Mouse (Mus musculus): ENCODE measurements around the gene R3hdm1. TPM values are rescaled to one million over a fixed set of nuclear protein-coding genes. Genes with fewer than 3 reads are reported as not detected.
A peak's percentile ranks its signal among the peaks of the same experiment; 100 is the strongest.

The R3hdm1 gene
- polyA plus RNA-seq, 1 experiment from 2014 or later: 88.8 TPM

DNA sequence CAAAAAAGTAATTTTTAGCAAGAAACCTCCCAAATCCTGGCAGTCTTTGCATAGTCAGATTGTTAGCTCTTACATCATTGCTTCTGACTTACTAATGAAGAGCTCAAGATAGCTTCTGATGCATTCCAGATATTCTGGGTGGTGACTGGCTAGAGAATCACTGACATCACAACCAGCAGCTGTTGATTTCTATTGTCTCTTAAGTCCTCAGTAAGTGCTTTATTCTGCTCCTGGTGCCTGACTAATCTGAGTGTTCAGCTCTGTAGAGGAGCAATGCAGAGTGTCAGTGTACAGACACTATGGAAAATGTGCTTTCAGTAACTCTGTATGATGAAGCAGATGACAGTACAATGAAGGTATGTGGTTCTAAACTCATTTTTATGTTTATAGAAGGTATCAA, 38.6 kb downstream of the R3hdm1 start:
- H3K36me3 ChIP-seq: no peaks in the 10 kb centered on the region
- H3K9me3 ChIP-seq: no peaks in the 10 kb centered on the region
- H3K27me3 ChIP-seq: no peaks in the 10 kb centered on the region
- no peak overlapping the region for H3K27ac ChIP-seq
- no peaks in the 10 kb centered on the region for H3K4me1 ChIP-seq
- ATAC-seq (ENCODE audit: insufficient number of reproducible peaks, insufficient read depth, low FRiP score, low TSS enrichment, low read depth): no peak
- H3K9ac ChIP-seq: no peak overlapping the region
- no peak overlapping the region for H3K4me2 ChIP-seq
- no peak overlapping the region for H3K4me3 ChIP-seq

DNA sequence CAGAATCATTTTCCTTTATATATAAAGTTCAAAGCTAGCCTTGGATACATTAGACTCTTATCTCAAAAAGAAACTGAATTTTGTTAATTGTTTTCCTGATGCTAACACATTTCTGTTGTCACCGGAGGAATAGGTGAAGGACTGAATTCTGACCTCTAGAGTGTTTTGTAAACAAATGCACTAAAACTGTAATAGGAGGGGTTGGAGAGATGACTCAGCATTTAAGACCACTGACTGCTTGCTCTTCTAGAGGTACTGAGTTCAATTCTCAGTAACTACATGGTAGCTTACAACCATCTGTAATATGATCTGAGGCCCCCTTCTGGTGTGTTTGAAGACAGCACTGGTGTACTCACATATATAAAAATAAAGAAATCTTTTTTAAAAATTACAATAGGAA, 63.9 kb downstream of the R3hdm1 start:
- H3K4me2 ChIP-seq: no peak overlapping the region
- H3K9me3 ChIP-seq: no peaks in the 10 kb centered on the region
- H3K36me3 ChIP-seq: peaks cover 6% of the 10 kb centered on the region; the same call in 1 of the 2 replicates
- H3K27me3 ChIP-seq: no peaks in the 10 kb centered on the region
- WGBS: 91% methylated on average over 1 of the region's 1 CpGs
- no peak overlapping the region for H3K4me3 ChIP-seq
- no peak overlapping the region for H3K27ac ChIP-seq
- H3K9ac ChIP-seq: no peak overlapping the region
- no peak for ATAC-seq (ENCODE audit: insufficient number of reproducible peaks, insufficient read depth, low FRiP score, low TSS enrichment, low read depth)
- H3K4me1 ChIP-seq: no peaks in the 10 kb centered on the region

- no peak for ATAC-seq (ENCODE audit: insufficient number of reproducible peaks, insufficient read depth, low FRiP score, low TSS enrichment, low read depth)
- H3K27ac ChIP-seq: no peak overlapping the region
- peaks cover 6% of the 10 kb centered on the region; the same call in 1 of the 2 replicates for H3K36me3 ChIP-seq
- H3K4me3 ChIP-seq: no peak overlapping the region
- H3K9me3 ChIP-seq: no peaks in the 10 kb centered on the region
- no peaks in the 10 kb centered on the region for H3K4me1 ChIP-seq
- H3K4me2 ChIP-seq: no peak overlapping the region
- H3K27me3 ChIP-seq: no peaks in the 10 kb centered on the region
- no peak overlapping the region for H3K9ac ChIP-seq
Measured at GRCm38 (mm10) chr1:128170104-128170503, 67.0 kb downstream of the R3hdm1 start.

- H3K4me3 ChIP-seq: no peak overlapping the region
- H3K9me3 ChIP-seq: no peaks in the 10 kb centered on the region
- H3K9ac ChIP-seq: no peak overlapping the region
- no peak for ATAC-seq (ENCODE audit: insufficient number of reproducible peaks, insufficient read depth, low FRiP score, low TSS enrichment, low read depth)
- peaks cover 45% of the 10 kb centered on the region for H3K36me3 ChIP-seq
- no peaks in the 10 kb centered on the region for H3K27me3 ChIP-seq
- no peak overlapping the region for H3K4me2 ChIP-seq
- H3K4me1 ChIP-seq: no peaks in the 10 kb centered on the region
- H3K27ac ChIP-seq: no peak overlapping the region
- WGBS: 50% methylated on average over 2 of the region's 2 CpGs
Measured at GRCm38 (mm10) chr1:128191426-128191825, 88.3 kb downstream of the R3hdm1 start.

DNA sequence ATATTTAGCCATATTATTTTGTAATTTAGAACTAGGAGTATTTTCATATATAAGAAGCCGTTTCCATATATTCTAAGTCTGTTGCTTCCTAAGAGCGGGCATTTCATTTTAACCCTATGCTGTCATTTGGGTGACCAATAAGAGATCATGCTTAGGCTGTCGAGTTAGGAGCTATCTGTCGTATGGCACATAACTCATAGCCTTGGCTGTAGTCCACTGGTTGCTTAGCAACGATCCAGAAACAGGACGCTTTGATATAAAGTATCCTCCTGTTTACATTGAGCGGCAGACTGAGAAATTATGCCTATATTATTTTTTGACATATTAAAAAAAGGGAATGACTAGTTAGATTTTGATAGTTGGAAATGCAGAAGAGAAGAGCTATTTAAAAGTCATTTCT, 89.3 kb downstream of the R3hdm1 start:
- WGBS: 83% methylated on average over 7 of the region's 7 CpGs
- Histone ChIP-seq H3K27ac (no peak overlapping the region), H3K4me2 (no peak overlapping the region), H3K9ac (no peak overlapping the region), H3K36me3 (peaks cover 44% of the 10 kb centered on the region), H3K27me3 (no peaks in the 10 kb centered on the region), H3K4me1 (no peaks in the 10 kb centered on the region), H3K9me3 (no peaks in the 10 kb centered on the region), H3K4me3 (no peak overlapping the region)
- ATAC-seq (ENCODE audit: insufficient number of reproducible peaks, insufficient read depth, low FRiP score, low TSS enrichment, low read depth): no peak

GRCm38 (mm10) chr1:128194011-128194410, 90.9 kb downstream of the R3hdm1 start:
- peaks cover 45% of the 10 kb centered on the region for H3K36me3 ChIP-seq

DNA sequence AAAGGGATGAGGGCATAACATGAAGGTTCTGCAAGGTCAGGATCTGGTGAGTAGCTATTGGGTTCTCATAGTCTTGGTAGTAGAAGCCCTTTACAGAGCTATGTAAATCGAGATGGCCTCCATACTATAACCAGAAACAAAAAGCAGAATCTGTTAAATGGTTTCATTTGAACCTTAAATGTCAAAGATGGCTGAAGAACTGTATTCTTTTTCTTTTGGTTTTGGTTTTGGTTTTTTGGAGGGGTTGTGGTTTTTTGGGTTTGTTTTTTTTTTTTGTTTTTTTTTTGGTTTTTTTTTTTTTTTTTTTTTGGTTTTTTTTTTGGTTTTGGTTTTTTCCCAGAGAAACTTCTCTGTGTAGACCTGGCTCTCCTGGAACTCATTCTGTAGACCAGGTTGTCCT, 94.3 kb downstream of the R3hdm1 start:
- no peak for ATAC-seq (ENCODE audit: insufficient number of reproducible peaks, insufficient read depth, low FRiP score, low TSS enrichment, low read depth)
- WGBS: 80% methylated on average over 1 of the region's 1 CpGs
- Histone ChIP-seq H3K9ac (no peak overlapping the region), H3K4me2 (no peak overlapping the region), H3K9me3 (no peaks in the 10 kb centered on the region), H3K27me3 (no peaks in the 10 kb centered on the region), H3K4me1 (no peaks in the 10 kb centered on the region), H3K4me3 (no peak overlapping the region), H3K36me3 (peaks cover 49% of the 10 kb centered on the region), H3K27ac (no peak overlapping the region)

More at GRCm38 (mm10) chr1:128194011-128194410, 90.9 kb downstream of the R3hdm1 start:
- Histone ChIP-seq H3K27me3 (no peaks in the 10 kb centered on the region), H3K4me1 (no peaks in the 10 kb centered on the region), H3K4me3 (no peak overlapping the region), H3K9me3 (no peaks in the 10 kb centered on the region), H3K4me2 (no peak overlapping the region), H3K27ac (no peak overlapping the region), H3K9ac (no peak overlapping the region)
- WGBS: 26% methylated on average over 2 of the region's 2 CpGs
- ATAC-seq (ENCODE audit: insufficient number of reproducible peaks, insufficient read depth, low FRiP score, low TSS enrichment, low read depth): no peak

GRCm38 (mm10) chr1:128213261-128213660, 110.2 kb downstream of the R3hdm1 start:
- Histone ChIP-seq H3K9me3 (no peaks in the 10 kb centered on the region), H3K36me3 (peaks cover 45% of the 10 kb centered on the region), H3K9ac (no peak overlapping the region), H3K27me3 (no peaks in the 10 kb centered on the region), H3K4me1 (0 out of 2 replicates have a peak, but pooled peaks cover 3% of the 10 kb centered on the region), H3K4me2 (no peak overlapping the region), H3K27ac (no peak overlapping the region), H3K4me3 (no peak overlapping the region)
- 51% methylated on average over 5 of the region's 5 CpGs for WGBS
- ATAC-seq (ENCODE audit: insufficient number of reproducible peaks, insufficient read depth, low FRiP score, low TSS enrichment, low read depth): no peak

DNA sequence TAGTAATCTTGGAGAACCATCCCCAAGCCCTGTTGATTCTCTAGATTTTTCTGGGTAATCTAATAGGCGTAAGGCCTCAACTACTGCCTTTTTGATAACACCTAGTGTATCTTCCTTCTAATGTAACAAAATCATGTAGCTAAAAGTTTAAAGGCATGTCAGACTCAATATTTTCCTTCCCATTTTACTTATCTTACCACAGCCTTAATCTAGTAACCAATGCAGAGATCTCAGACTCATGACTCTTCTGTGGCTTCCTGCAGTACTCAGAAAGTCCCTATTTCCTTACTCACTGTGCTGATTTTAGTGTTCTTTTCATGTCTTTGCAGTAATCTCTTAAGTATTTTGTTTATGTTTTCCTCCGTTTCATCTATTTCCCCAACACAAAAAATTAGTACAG, 118.8 kb downstream of the R3hdm1 start:
- Histone ChIP-seq H3K9me3 (no peaks in the 10 kb centered on the region), H3K27me3 (no peaks in the 10 kb centered on the region), H3K36me3 (peaks cover 41% of the 10 kb centered on the region), H3K27ac (no peak overlapping the region), H3K4me1 (no peaks in the 10 kb centered on the region), H3K4me3 (no peak overlapping the region), H3K4me2 (no peak overlapping the region), H3K9ac (no peak overlapping the region)
- no peak for ATAC-seq (ENCODE audit: insufficient number of reproducible peaks, insufficient read depth, low FRiP score, low TSS enrichment, low read depth)
- 88% methylated on average over 2 of the region's 2 CpGs for whole genome bisulfite sequencing

DNA sequence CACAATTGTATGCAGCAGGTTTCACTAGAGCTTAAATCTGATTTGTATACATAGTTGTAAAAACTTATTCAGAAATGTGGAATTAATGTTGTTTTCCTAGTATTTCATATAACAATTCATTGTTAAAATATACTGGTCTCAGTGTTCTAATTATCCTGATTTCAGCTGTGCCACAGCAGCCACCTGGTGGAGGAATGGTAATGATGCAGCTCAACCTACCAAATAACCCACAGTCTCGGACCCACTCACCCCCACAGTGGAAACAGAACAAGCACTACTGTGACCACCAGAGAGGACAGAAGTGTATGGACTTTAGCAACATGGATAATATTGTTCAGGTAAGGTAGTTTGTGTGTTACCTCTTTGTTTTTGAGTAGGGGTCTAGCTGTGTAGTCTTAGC, 120.2 kb downstream of the R3hdm1 start:
- Histone ChIP-seq H3K27ac (no peak overlapping the region), H3K9ac (no peak overlapping the region), H3K27me3 (no peaks in the 10 kb centered on the region), H3K4me2 (no peak overlapping the region), H3K4me3 (no peak overlapping the region), H3K4me1 (no peaks in the 10 kb centered on the region), H3K9me3 (no peaks in the 10 kb centered on the region), H3K36me3 (peaks cover 42% of the 10 kb centered on the region)
- no peak for ATAC-seq (ENCODE audit: insufficient number of reproducible peaks, insufficient read depth, low FRiP score, low TSS enrichment, low read depth)
- WGBS: 78% methylated on average over 1 of the region's 1 CpGs

- no peak overlapping the region for H3K27ac ChIP-seq
- H3K9me3 ChIP-seq: no peaks in the 10 kb centered on the region
- no peak overlapping the region for H3K9ac ChIP-seq
- no peak for ATAC-seq (ENCODE audit: insufficient number of reproducible peaks, insufficient read depth, low FRiP score, low TSS enrichment, low read depth)
- no peaks in the 10 kb centered on the region for H3K27me3 ChIP-seq
- WGBS: 97% methylated on average over 4 of the region's 4 CpGs
- H3K4me2 ChIP-seq: no peak overlapping the region
- H3K36me3 ChIP-seq: peaks cover 72% of the 10 kb centered on the region
- no peak overlapping the region for H3K4me3 ChIP-seq
- H3K4me1 ChIP-seq: no peaks in the 10 kb centered on the region
Measured at GRCm38 (mm10) chr1:128235181-128235580, 132.1 kb downstream of the R3hdm1 start.

DNA sequence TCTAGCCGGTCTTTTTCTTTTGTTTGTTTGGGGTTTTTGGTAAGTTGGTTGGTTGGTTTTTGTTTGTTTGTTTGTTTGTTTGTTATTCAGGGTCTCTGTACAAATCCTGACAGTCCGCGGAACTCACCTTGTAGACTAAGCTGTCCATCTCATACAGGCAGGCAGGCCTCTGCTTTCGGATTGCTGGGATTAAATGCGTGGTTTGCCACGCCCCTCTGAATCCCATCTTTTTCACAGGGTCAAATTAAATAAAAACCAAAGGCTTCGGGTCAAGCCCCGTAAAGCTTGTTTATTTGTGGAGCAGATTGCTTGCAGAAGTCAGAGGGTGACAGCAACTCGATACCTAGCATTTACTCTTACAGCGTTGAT, 140.5 kb downstream of the R3hdm1 start, which contains the start of gene Ubxn4:
Gene Ubxn4 (plus strand): TSS at position 338 of the 369 bp plus-strand sequence.
- 0 out of 2 replicates have a peak, but pooled peaks have one; percentile 11 for ATAC-seq (ENCODE audit: insufficient number of reproducible peaks, insufficient read depth, low FRiP score, low TSS enrichment, low read depth)
- H3K4me1 ChIP-seq: peaks cover 11% of the 10 kb centered on the region
- H3K9ac ChIP-seq: peak within 1 kb of the TSS; percentile 87
- H3K4me3 ChIP-seq: peak within 1 kb of the TSS; percentile 74
- WGBS: 7% methylated on average over 10 of the region's 10 CpGs
- H3K9me3 ChIP-seq: no peaks in the 10 kb centered on the region
- peak within 1 kb of the TSS; percentile 84 for H3K4me2 ChIP-seq
- peaks cover 8% of the 10 kb centered on the region; the same call in 1 of the 2 replicates for H3K36me3 ChIP-seq
- H3K27ac ChIP-seq: peak within 1 kb of the TSS; percentile 85
- no peaks in the 10 kb centered on the region for H3K27me3 ChIP-seq
